Mouse (Mus musculus): ENCODE data around the gene Gm10840.
"Not testable (repeated sequence)": the region's sequence is repeated elsewhere in the genome, so short reads cannot be mapped to it uniquely, and the experiment has no call there.

Gm10840 gene

DNA sequence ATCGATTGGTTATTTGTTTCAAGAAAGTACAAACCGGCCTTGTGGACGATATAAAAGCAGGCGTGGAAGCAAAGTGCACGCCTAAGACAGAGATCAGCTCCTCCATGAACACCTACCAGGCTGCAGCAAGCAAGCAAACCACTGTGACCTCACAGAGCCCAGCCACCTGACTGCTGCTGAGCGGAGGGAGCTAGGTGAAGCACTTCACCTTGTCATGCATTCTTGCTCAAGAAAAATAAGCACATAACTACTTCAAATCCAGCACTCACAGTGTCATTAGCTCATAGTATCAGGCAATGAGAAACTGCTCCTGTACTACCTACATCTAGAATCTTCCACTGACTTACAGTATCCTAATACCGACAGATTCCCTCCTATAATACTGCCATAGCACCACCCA, 39.3 kb downstream of the Gm10840 start:
- DNase-seq: not testable (repeated sequence)

DNA sequence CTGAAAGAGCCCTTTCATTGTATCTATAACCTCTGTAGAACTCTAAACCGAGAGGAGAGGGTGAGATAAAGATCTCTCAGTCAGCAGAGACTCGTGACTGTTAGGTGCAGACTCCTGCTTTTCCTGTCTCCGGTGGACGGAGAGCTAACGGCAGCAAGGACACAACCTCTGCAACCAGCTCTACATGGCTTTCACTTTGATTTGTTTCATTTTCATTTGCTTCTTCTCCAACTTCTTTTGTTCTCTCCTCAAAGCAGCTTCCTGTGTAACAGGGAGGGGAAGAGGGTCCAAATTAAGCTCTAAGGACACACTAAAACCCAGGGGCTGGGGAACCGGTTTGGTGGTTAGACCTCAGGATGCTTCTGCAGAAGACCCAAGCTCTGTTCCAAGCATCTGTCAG, 40.1 kb downstream of the Gm10840 start:
- no peak for DNase-seq

DNA sequence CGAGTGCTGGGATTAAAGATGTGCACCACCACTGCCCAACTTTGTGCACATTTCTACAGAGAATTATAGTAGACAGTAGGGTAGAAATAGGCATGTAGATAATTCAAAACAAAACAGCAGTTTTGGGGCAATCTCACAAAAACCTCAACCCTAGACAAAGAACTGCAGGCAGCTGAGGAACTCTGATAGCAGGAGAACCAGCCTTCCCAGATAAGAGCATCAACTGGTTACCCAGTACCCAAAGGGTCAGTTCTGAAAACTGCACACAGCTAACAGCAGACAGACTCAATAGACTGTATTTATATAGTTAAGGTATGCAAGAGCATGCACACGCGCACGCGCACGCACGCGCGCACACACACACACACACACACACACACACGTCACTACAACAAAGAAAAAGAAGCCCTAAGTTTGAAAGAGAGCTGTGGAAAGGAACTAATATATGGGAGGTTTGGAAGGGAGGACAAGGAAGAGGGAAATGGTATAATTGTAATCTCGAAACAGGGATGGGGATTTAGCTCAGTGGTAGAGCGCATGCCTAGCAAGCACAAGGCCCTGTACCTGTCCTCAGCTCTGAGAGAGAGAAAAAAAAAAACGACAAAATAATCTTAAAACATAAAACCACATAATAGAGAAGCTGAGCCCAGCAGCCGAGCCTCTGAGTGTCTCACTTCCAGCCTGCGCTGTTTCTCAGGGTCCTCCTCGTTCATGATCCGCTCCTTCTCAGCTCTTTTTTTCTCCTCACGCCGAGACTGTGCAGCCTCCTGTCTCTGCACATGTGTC, 40.9 kb downstream of the Gm10840 start:
- no peak for DNase-seq

DNA sequence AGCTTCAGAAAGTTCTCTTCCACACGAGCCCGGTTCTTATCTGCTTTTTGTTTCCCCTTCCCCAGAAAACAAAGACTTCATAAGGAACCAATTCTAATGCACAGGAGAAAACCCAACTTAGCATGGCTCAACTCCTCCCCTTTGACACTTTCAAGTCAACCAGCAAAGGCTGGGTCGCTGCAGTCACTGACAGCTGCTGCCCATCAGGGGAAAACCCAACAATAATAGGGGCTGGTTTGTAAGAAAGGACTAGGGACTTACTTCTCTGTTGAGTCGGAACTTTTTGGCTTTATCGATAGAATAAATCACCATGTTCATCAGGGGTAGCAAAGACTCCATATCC, 41.4 kb downstream of the Gm10840 start, which contains the start of gene Strada:
Strada (minus strand) TSS at position 46 of the 343 bp plus-strand sequence.
- DNase-seq: no peak

Data from cerebellum, adult 11-12 months (tissue).